Mouse (Mus musculus): ENCODE measurements around the gene Krt12.
A peak's percentile ranks its signal among the peaks of the same experiment; 100 is the strongest.

The Krt12 gene

GRCm38 (mm10) chr11:99398084-99398483 lies 24.0 kb downstream of the Krt12 start:
- DNase-seq (ENCODE audit: low read depth, low spot score) = no peak

GRCm38 (mm10) chr11:99396661-99397060 lies 25.4 kb downstream of the Krt12 start:
- DNase-seq (ENCODE audit: low read depth, low spot score) = no peak

- DNase-seq (ENCODE audit: low read depth, low spot score) = no peak
Measured at GRCm38 (mm10) chr11:99396034-99396433, 26.0 kb downstream of the Krt12 start.

GRCm38 (mm10) chr11:99392492-99392891 lies 29.6 kb downstream of the Krt12 start:
- DNase-seq (ENCODE audit: low read depth, low spot score) = no peak

GRCm38 (mm10) chr11:99391375-99391774 lies 30.7 kb downstream of the Krt12 start:
- no peak for DNase-seq (ENCODE audit: low read depth, low spot score)

- DNase-seq (ENCODE audit: low read depth, low spot score) = no peak
Measured at GRCm38 (mm10) chr11:99390866-99391265, 31.2 kb downstream of the Krt12 start.

GRCm38 (mm10) chr11:99389264-99389663 lies 32.8 kb downstream of the Krt12 start, which contains the start of gene Krt10:
Krt10 (minus strand) TSS chr11:99389364.
- no peak for DNase-seq (ENCODE audit: low read depth, low spot score)

- DNase-seq (ENCODE audit: low read depth, low spot score) = no peak
Measured at GRCm38 (mm10) chr11:99388661-99389060, 33.4 kb downstream of the Krt12 start.

GRCm38 (mm10) chr11:99385813-99386721 lies 36.0 kb downstream of the Krt12 start:
- peak; percentile 82 for DNase-seq (ENCODE audit: low read depth, low spot score)

- peak; percentile 79 for DNase-seq (ENCODE audit: low read depth, low spot score)
Measured at GRCm38 (mm10) chr11:99379568-99379967, 42.5 kb downstream of the Krt12 start.

GRCm38 (mm10) chr11:99374803-99375202 lies 47.3 kb downstream of the Krt12 start, which contains the start of gene Krt28:
Krt28 (minus strand) TSS chr11:99374903.
- no peak for DNase-seq (ENCODE audit: low read depth, low spot score)

GRCm38 (mm10) chr11:99369853-99370451 lies 52.1 kb downstream of the Krt12 start:
- no peak for DNase-seq (ENCODE audit: low read depth, low spot score)

- peak; percentile 78 for DNase-seq (ENCODE audit: low read depth, low spot score)
Measured at GRCm38 (mm10) chr11:99369229-99369628, 52.8 kb downstream of the Krt12 start.

- peak; percentile 69 for DNase-seq (ENCODE audit: low read depth, low spot score)
Measured at GRCm38 (mm10) chr11:99366791-99367190, 55.3 kb downstream of the Krt12 start.
